Mouse (Mus musculus) heart, adult 9 months (tissue): ENCODE measurements around the gene Polr3e.
A peak's percentile ranks its signal among the peaks of the same experiment; 100 is the strongest.
"Not testable (repeated sequence)": the region's sequence is repeated elsewhere in the genome, so short reads cannot be mapped to it uniquely, and the experiment has no call there.

Source experiments
- DNase-seq, 2 experiments: peaks; one replicate each; pipeline ENCODE4 v3.0.0; 2022; ENCODE audit warnings: low spot score in 2 of 2

The Polr3e gene

GRCm38 (mm10) chr7:120910172-120910571 is 7.4 kb upstream of the Polr3e start:
- DNase-seq = not testable (repeated sequence)

- not testable (repeated sequence) for DNase-seq
Measured at GRCm38 (mm10) chr7:120911268-120911667, 6.3 kb upstream of the Polr3e start.

DNA sequence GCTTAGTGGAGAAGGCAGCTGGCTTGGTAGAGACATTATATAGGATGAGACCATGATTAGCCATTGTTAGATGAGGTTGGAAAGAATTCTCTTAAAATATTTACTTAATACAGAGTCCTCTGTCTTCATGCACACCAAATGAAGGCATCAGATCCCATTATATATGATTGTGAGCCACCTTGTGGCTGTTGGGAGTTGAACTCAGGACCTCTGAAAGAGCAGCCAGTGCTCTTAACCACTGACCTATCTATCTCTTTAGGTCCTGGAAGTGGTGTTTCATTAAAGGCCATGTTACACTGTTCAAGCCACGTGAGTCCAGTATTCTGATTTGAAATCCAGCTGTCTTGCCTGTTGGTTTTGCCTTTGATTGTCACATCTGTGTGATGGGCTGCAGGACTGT is 4.2 kb upstream of the Polr3e start:
- DNase-seq = no peak

DNA sequence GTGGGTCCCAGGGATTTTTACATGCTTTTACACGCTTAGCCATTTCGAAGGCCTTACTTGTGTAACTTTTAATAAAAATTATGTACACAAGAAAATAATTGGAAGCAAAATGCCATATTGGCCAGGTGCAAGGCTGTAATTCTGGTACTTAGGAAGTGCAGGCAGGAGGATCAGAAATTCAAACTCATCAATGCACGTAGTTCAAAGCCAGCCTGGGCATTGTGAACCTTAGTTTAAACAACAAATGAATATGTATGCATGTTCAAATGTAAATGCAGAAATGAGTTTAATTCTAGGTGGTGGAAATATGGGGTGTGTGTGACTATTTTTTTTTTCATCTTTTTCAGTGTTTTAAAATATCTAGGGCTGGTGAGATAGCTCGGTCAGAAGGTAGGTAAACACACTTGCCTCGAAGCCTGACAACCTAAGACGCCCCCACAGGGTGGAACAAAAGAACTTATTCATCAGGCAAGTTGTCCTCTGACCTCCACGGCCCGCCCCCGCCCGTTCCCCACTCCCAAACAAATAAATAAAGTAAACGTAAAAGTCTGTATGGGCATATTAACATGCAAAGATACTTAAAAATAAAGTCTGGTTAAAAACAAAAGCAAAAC is 1.2 kb upstream of the Polr3e start:
- DNase-seq = no peak

GRCm38 (mm10) chr7:120917279-120917591 is 309 bp upstream of the Polr3e start:
- no peak for DNase-seq

DNA sequence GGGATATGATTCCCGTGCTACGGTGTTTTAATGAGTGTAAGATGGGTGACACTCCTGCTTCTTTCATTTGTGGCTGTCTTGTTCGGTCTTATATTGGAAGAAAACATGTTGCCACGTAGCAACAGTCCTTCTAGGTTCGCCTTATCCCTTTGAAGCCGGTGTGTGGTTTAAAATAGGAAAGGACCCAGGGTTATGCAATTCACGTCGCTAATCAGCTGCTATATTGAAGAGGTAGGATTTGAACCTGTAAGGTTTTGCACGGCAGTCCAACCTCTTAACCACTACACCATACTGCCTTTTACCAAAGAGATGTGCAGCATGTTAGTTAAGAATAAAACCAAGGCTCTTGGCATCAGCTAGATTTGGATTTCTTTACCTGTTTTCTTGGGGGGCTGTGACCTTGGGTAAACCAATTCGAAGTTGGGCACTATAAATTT is 1.0 kb downstream of the Polr3e start:
- peak; percentile 71 to 87 for DNase-seq

DNA sequence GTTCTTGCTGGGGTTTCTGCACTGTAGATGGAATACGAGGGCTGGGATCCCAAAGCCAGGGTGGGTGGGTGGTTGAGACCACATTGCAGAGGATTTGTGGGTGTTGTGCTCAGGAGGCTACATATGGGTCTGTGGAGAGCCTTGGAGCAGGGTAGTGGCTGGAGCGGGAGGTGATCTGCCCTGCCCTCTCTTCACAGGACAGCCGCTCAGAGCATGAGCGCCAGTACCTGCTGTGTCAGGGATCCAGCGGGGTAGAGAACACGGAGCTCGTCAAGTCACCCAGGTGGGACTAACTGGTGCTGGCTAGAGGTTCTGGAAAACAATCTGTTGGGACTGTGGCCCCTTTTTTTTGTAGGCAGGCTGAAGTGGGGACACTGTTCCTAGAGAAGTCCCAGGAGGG is 15.6 kb downstream of the Polr3e start:
- DNase-seq = no peak

DNA sequence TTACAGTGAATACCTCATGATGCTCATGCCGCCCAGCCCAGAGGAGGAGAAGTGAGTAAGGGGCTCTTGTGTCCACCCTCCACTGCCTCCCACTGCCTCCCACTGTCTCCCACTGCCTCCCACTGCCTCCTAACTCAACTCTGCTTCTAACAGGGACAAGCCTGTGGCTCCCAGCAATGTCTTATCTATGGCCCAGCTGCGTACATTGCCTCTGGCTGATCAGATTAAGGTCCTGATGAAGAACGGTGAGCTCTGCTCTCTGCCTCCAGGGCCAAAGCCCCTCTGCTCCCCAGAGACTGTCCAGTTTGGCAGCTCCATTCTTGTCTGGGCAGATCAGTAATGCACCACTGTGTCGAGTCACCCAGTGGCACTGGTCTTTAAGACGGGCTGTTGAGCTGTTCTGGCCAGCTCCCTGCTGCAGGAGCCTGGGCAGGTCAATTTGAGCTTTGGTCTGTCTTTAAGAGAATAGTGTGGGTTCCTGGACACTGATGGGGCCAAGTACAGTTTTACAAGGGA is 16.2 kb downstream of the Polr3e start:
- no peak for DNase-seq

DNA sequence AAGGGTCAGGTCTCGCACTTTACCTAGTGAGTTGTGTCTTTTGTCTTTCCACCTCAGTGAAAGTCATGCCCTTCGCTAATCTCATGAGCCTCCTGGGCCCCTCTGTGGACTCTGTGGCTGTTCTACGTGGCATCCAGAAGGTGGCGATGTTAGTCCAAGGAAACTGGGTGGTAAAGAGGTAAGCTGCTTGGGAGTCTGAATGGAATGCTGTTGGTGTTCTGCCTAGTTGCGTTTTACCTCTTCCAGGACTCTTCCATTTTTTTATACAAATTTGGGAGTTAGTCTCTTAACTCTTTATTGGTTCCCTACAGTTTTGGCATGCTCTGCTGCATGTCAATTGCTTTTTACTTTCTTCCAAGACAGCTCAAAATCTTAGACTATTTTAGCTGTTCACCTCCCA is 17.2 kb downstream of the Polr3e start:
- peak; percentile 51 for DNase-seq

- no peak for DNase-seq
Measured at GRCm38 (mm10) chr7:120936522-120936921, 19.0 kb downstream of the Polr3e start.

GRCm38 (mm10) chr7:120938206-120938605 is 20.7 kb downstream of the Polr3e start:
- DNase-seq = no peak

- DNase-seq = no peak
Measured at GRCm38 (mm10) chr7:120940343-120940742, 22.8 kb downstream of the Polr3e start.

- DNase-seq = no peak
Measured at GRCm38 (mm10) chr7:120941214-120941613, 23.7 kb downstream of the Polr3e start.

DNA sequence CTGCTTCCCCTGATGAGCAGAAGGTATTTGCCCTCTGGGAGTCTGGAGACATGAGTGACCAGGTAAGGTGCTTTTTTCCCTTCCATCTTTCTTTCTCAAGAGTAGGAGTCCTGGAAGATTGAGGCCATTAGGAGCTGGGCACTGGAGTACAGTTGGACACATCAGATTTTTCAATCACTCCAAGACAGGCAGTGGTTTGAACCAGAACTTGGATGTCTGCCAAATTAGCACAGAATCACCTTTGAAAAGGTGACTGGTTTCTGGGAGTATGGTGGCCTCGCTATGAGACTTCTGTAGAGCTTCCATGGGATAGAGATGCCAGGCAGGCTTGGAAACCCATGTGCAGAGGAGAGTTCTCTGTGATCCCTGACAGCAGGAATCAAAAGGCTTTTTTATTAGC is 25.0 kb downstream of the Polr3e start:
- DNase-seq = no peak

- DNase-seq = no peak
Measured at GRCm38 (mm10) chr7:120943936-120944509, 26.5 kb downstream of the Polr3e start.

DNA sequence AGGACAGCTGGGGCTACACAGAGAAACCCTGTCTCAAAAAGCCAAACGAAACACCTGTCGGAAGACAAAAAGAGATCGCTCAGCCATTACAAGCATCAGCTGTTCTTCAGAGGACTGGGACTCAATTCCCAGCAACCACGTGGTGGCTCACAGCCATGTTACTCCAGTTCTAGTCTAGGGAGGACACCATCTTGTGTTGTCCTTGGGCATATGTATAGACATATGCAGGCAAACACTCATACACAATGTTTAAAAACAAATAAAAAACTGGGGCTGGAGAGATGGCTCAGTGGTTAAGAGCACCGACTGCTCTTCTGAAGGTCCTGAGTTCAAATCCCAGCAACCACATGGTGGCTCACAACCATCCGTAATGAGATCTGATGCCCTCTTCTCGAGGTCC is 36.0 kb downstream of the Polr3e start:
- DNase-seq = not testable (repeated sequence)

- no peak for DNase-seq
Measured at GRCm38 (mm10) chr7:120960116-120960515, 42.6 kb downstream of the Polr3e start.

DNA sequence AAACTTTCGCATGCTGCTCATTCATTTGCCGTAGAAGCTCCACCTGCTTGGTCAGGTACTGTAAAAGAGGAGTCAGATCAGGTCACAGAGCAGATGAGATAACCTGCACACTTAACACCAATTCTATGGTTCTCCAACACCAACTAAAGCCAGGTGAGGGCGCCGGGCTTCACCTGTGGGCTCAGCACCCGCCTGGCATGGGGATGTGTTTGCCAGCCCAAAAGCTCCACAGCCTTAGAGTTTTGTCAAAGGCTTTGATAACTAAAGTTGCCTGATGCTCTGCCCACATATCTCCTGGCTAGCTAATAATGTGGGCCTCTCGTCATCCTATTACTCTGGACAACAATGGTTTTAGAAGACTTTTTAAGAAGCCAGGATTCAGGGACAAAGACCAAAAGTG is 43.1 kb downstream of the Polr3e start:
- no peak for DNase-seq

GRCm38 (mm10) chr7:120961893-120962292 is 44.3 kb downstream of the Polr3e start:
- DNase-seq = no peak

DNA sequence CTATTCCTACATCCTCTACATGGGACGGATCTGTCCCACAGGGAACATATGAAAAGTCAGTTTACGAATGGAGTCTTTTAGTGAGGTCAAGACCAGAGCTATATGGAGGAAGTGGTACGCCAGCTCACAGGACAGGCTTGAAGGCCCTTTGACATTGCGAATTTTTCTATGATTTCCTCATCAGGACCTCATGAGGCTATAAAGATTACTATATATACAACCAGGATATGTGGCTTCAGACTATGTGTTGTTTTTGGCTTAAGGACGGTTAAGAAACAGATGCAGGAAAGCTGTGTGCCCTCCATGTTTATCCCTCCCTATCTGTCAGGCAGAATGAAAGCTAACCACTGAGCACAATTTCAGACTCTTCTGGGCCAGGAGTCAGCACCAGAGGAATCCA is 45.6 kb downstream of the Polr3e start:
- DNase-seq = no peak

GRCm38 (mm10) chr7:120969221-120969620 is 51.7 kb downstream of the Polr3e start:
- DNase-seq = no peak

DNA sequence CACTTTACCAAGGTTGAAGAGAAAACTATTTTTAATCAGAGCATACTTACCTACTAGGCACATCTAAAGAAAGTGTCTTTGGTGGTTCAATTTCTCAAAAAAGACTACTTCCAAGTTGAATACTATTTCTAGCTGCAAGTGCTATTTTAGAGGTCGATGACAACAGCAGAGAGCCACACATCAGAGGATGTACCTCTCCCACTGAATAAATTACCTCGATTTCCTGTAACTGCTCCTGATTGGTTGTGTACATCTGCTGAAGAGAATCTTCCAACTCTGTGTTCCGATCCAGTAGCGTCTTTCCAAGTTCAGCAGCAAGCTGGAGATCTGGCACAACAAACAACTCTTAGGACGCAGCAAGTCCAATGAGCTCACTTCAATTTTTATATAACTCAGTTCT is 52.6 kb downstream of the Polr3e start:
- DNase-seq = peak in 1 of 2 experiments; percentile 37

- not testable (repeated sequence) for DNase-seq
Measured at GRCm38 (mm10) chr7:120972471-120972870, 54.9 kb downstream of the Polr3e start.

GRCm38 (mm10) chr7:120974001-120974400 is 56.5 kb downstream of the Polr3e start:
- DNase-seq = no peak
